In the genomic region with DNA sequence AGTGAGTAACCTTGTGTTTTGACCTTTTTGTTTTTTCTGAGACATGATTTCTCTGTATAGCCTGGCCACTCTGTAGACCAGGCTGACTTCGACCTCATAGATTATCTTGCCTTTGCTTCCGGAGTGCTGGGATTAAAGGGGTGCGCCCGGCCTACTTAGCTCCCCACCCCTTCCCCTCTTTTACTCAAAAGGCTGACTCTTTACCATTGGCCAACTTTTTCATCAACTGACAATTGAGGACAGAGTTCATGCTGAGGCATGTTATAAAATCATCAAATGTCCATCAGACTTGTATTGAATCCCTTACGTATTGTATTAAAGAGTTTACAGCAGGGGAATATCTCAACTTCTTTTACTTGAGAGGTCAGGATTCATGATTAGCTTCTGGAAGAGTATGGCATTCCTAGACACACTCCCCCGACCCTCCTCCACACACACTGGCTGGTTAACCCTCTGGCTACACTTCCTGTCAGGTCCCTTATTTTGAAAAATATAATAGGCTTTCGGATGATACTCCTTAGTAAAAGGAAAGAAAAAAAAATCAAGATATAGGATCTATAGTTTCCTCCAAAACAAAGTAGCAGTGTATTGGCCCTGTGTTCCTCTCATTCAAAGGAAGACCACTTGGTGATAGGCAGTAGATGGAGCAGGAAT, we compare ENCODE assay signal across 8 mouse cellular contexts.
DNase-seq lines count a peak whose midpoint lies in the region; ATAC-seq and TF ChIP-seq lines count a peak whose summit lies in the region.

No protein-coding gene starts in this region.

- intact Hi-C loops in gastrocnemius, postnatal 36 days (cut with DNase I), result loop anchor here (10.0 kb wide), 1 partner anchor 133 kb away; no protein-coding TSS in a partner anchor

- ATAC-seq in hindbrain, embryonic 15.5 days (ENCODE audit: low FRiP score, low read depth), result peak; percentile 49
- ATAC-seq in midbrain, embryonic 14.5 days (ENCODE audit: low FRiP score, low TSS enrichment), result peak; percentile 32; the same call in 1 of the 2 replicates

- peaks cover 12% of the 10 kb centered on the region for H3K36me3 ChIP-seq in hindbrain, embryonic 15.5 days
- H3K36me3 ChIP-seq in midbrain, embryonic 14.5 days (ENCODE audit: control insufficient read depth, insufficient read depth, low read length), result peaks cover 17% of the 10 kb centered on the region

- H3K4me1 ChIP-seq in bone marrow macrophage, adult 2 months (ENCODE audit: control insufficient read depth, insufficient read depth, low read length), result peaks cover 10% of the 10 kb centered on the region; the same call in 1 of the 2 replicates
- H3K4me1 ChIP-seq in hindbrain, embryonic 15.5 days (replicated peaks), result peaks cover 38% of the 10 kb centered on the region
- peaks cover 23% of the 10 kb centered on the region for H3K4me1 ChIP-seq in midbrain, embryonic 14.5 days (ENCODE audit: control insufficient read depth, insufficient read depth, low read length)

- H3K27me3 ChIP-seq in hindbrain, embryonic 15.5 days, result no peaks in the 10 kb centered on the region
- no peaks in the 10 kb centered on the region for H3K27me3 ChIP-seq in midbrain, embryonic 14.5 days (ENCODE audit: control insufficient read depth, insufficient read depth, low read length)

- peak overlapping the region; percentile 95 for H3K4me2 ChIP-seq in hindbrain, embryonic 15.5 days
- peak overlapping the region; percentile 97 for H3K4me2 ChIP-seq in midbrain, embryonic 14.5 days (ENCODE audit: low read length)

- TF ChIP-seq POLR2A in bone marrow macrophage, adult 2 months (IDR thresholded peaks at IDR 0.05; ENCODE audit: borderline replicate concordance, low read depth, low read length), result no peak

- TF ChIP-seq CTCF in bone marrow macrophage, adult 2 months (IDR thresholded peaks at IDR 0.05; ENCODE audit: low read depth, low read length), result no peak

- H3K4me3 ChIP-seq in bone marrow macrophage, adult 2 months (ENCODE audit: insufficient read depth, low read length), result peak overlapping the region; percentile 84
- peak overlapping the region; percentile 92 for H3K4me3 ChIP-seq in hindbrain, embryonic 15.5 days
- H3K4me3 ChIP-seq in midbrain, embryonic 14.5 days (replicated peaks; ENCODE audit: low read depth, low read length), result peak overlapping the region; percentile 94

- no peaks in the 10 kb centered on the region for H3K9me3 ChIP-seq in hindbrain, embryonic 15.5 days
- no peaks in the 10 kb centered on the region for H3K9me3 ChIP-seq in midbrain, embryonic 14.5 days (ENCODE audit: control insufficient read depth, low read length)

- 47% methylated on average over 7 of the region's 7 CpGs for WGBS in hindbrain, embryonic 15.5 days
- WGBS in midbrain, embryonic 14.5 days, result 29% methylated on average over 7 of the region's 7 CpGs

- 0 out of 2 replicates have a peak overlapping the region, but pooled peaks have one; percentile 26 for H3K27ac ChIP-seq in bone marrow macrophage, adult 2 months (ENCODE audit: insufficient read depth, low read depth, low read length)
- H3K27ac ChIP-seq in hindbrain, embryonic 15.5 days (replicated peaks), result peak overlapping the region; percentile 93
- peak overlapping the region; percentile 89 for H3K27ac ChIP-seq in midbrain, embryonic 14.5 days (replicated peaks; ENCODE audit: low read depth, low read length)

- peak; percentile 40 to 59 for DNase-seq in kidney, postnatal 4 days
- DNase-seq in kidney, postnatal 36 days, result no peak
- no peak for DNase-seq in midbrain, embryonic 14.5 days
- no peak for DNase-seq in gastrocnemius, postnatal 36 days
- DNase-seq in thymus, postnatal 4 days, result no peak
- no peak for DNase-seq in urinary bladder, postnatal 4 days (ENCODE audit: low spot score in 2 of 2)

- H3K9ac ChIP-seq in hindbrain, embryonic 15.5 days, result peak overlapping the region; percentile 36; the same call in 1 of the 2 replicates
- peak overlapping the region; percentile 93; the same call in 1 of the 2 replicates for H3K9ac ChIP-seq in midbrain, embryonic 14.5 days (replicated peaks; ENCODE audit: low read length)

Comparison
In these comparisons a context has a peak if more than half of its experiments do, and no peak if none do; other contexts are left out.
1. DNase-seq: peak in kidney, postnatal 4 days (2 of 2); none in kidney, postnatal 36 days (0 of 2), midbrain, embryonic 14.5 days (single experiment), gastrocnemius, postnatal 36 days (0 of 2), thymus, postnatal 4 days (single experiment) and urinary bladder, postnatal 4 days (0 of 2).
2. H3K27ac ChIP-seq: peak in every context shown above with its lines; median percentile 93 in hindbrain, embryonic 15.5 days; 89 in midbrain, embryonic 14.5 days; 26 in bone marrow macrophage, adult 2 months.
3. Peak in every context shown above with its lines, with median percentiles within 50 percentile points of each other: H3K4me3 ChIP-seq.